Mouse (Mus musculus) hindlimb bud, embryonic 11.5 days (tissue): Measurements from ENCODE around the gene Sf3a2.
"Not testable (repeated sequence)": the region's sequence is repeated elsewhere in the genome, so short reads cannot be mapped to it uniquely, and the experiment has no call there.

ENCODE experiments used
- DNase-seq: peaks from one replicate; pipeline ENCODE4 v3.0.0-alpha.2; 2012; ENCODE audit warnings: low read depth, low spot score; ENCODE audit errors: extremely low spot score

Gene Sf3a2

DNA sequence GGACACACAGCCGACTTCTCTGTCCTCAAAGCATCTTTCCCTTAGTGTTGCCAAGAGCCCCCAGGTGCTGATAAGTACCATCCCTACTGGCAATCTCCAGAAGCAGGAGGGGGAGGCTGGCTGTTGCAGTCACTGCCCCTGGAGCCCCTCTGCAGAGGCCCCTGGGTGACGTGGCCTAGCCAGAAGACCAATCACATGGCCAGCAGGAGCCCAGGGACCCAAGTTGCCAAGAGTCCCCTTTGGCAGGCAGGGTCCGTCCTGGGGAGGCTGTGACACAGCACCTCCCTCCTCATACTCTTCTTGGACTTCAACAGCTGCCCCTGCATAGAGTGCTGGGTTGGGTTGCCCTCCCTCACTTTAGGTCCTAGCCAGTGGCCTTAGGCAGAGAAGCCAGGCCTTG lies 5.0 kb downstream of the Sf3a2 start:
- no peak for DNase-seq

DNA sequence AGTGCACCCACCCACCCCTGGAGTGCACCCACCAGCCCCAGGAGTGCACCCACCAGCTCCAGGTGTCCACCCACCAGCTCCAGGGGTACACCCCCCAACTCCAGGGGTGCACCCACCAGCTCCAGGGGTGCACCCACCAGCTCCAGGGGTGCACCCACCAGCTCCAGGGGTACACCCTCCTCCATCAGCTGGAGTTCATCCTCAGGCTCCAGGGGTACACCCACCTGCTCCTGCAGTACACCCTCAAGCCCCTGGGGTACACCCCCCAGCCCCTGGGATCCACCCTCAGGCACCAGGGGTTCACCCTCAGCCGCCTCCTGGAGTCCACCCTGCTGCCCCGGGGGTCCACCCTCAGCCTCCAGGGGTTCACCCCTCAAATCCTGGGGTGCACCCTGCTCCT lies 6.3 kb downstream of the Sf3a2 start:
- no peak for DNase-seq

DNA sequence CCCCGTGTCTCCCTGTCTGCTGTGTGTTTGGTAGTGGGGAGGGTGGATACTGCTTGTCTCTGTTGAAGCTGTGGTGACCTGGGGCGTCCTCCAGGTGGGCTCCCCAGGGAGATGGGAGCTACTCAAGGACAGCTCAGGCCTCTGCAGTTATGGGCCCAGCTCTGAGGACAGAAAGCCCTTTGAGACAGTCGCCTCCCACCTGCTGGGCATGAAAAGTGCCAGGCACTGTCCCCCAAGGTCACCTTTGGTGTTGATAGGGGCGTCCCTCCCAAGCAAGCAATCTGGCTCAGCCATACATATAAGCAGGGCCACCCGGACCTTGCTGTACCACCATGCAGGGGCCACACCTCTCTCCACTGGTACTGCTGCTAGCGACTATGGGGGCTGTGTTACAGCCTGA lies 6.9 kb downstream of the Sf3a2 start, which contains the start of gene Amh:
TSS of gene Amh (plus strand) at position 328 of the 400 bp plus-strand sequence.
- no peak for DNase-seq

DNA sequence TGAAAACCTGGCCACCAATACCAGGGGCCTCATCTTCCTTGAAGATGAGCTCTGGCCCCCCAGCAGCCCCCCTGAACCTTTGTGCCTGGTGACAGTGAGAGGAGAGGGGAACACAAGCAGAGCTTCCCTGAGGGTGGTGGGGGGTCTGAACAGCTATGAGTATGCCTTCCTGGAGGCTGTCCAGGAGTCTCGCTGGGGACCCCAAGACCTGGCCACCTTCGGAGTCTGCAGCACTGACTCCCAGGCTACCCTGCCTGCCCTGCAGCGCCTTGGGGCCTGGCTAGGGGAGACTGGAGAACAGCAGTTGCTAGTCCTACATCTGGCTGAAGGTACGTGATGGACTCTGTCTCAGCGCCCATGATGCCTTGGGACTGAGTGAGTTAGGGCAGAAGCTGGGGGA lies 7.3 kb downstream of the Sf3a2 start:
- no peak for DNase-seq

DNA sequence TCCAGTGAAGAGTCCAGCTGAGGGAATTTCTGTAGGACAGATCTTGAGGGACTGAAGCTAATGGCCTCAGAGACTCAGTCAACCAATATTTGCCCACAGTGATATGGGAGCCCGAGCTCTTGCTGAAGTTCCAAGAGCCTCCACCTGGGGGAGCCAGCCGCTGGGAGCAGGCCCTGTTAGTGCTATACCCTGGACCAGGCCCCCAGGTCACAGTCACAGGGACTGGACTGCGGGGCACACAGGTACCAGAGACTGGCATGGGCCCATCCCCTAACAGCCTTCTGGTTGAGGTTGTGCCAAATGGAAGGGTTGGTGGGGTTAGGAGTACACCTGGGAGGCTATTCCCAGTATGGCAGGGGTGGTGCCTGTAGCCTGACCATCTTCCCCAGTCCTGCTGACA lies 7.9 kb downstream of the Sf3a2 start:
- DNase-seq, result no peak

DNA sequence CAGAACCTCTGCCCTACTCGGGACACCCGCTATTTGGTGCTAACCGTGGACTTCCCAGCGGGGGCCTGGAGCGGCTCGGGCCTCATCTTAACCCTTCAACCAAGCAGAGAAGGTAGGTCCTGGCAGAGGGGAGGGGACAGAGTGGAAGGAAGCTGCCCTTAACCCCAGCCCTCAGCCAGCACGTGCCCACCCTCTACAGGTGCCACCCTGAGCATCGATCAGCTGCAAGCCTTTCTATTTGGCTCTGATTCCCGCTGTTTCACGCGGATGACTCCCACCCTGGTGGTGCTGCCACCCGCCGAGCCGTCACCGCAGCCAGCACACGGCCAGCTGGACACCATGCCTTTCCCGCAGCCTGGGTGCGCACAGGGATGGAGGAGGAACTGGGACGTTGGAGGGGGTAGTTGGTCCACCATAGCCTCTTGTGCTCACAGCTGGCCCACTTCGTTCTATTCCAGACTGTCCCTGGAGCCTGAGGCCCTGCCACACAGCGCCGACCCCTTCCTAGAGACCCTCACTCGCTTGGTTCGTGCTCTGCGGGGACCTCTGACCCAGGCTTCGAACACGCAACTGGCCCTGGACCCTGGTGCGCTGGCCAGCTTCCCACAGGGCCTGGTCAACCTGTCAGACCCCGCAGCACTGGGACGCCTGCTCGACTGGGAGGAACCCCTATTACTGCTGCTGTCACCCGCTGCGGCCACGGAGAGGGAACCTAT lies 8.5 kb downstream of the Sf3a2 start:
- no peak for DNase-seq

DNA sequence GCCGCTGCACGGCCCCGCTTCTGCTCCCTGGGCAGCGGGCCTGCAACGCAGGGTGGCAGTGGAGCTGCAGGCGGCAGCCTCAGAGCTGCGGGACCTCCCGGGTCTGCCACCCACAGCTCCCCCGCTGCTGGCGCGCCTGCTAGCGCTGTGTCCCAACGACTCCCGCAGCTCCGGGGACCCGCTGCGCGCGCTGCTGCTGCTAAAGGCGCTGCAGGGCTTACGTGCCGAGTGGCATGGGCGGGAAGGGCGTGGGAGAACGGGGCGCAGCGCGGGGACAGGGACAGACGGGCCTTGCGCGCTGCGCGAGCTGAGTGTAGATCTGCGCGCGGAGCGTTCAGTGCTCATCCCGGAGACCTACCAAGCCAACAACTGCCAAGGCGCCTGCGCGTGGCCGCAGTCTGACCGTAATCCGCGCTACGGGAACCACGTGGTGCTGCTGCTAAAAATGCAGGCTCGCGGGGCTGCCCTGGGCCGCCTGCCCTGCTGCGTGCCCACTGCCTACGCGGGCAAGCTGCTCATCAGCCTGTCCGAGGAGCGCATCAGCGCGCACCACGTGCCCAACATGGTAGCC lies 9.1 kb downstream of the Sf3a2 start:
- DNase-seq, result no peak

DNA sequence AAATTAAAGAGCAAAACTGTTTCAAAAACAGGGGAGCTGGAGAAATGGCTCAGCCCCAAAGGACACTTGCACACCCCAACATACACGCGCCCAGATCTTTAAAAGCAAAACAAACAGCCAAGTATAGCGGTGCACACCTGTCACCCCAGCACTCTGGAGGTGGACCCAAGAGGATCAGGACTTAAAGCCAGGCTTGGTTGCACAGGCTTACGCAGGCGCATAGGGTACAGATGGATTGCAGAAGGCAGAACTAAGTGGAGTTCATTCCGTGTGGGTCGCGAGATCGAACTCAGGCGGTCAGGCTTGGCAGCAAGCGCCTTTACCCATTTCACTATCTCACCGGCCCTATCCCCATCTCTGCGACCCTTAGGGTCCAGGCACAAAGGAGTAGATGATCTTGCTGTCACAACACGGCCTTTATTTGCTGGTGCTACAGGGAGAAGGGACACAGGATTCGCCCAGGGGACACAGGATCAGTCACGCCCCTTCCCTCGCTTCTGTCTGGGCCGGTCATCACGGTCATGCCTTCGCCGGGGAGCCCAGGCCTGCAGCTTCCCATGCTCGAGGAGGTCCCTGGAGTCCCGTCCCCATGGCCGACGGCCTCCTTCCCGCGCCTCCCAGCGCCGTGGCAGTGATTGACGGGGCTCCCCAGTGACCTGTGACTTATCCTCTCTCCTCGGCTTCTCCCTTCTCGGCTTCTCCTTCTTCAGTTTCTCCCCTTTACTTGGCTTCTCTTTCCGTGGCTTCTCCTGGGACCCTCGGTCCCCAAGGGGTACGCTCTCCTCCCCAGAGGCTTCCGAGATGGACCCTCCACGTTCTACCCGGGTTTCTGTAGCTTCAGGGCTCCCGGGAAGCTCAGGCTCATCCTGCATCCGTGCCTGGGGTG lies 10.3 kb downstream of the Sf3a2 start:
- no peak for DNase-seq

DNA sequence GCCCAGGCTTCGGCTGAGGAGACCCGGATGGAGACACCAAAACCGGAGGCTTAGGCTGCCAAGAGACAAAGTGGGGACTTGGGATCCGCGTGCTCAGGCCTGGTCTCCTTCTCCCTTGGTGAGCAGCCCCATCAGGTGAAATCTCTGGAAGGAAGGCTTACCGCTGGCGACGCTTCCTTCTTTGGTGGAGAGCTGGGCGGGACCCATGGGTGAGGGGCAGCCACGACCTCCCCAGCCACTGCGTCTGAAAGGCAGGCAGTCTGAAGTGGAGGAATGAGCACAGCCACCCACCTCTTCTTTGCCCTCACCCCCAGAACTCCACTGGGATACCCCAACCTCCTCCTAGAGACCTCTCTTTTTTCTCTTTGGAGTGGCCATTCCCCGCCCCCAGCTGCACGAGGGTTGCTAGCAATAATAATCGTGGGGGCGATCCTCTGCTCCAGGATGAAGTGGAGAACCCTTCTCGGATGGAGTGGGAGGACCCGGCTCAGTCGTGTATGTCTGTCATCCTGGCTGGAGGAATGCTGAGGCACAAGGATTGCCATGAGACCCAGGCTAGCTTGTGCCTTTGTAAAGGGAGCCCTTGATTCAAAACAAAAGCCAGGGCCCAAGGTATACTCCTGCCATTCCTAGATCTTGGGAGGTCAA lies 11.1 kb downstream of the Sf3a2 start:
- DNase-seq, result no peak

DNA sequence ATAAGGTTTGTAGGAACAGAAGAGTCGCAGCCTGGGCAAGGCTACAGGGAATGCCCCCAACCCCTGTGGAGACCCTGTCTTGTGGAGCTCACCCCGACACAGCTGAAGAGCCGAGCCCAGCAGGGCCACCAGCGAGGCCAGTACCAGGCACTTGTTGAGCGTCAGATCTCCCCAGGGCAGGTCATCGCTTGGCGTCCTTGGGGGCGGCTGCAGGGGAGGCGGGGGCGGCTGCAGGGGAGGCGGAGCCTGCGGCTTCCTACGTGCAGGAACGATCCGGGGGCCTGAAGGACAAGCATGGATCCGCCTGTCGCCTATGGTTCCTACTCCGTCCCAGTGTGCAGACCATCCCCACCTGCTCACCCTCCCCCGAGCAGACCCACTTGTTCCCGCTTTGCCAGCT lies 12.1 kb downstream of the Sf3a2 start:
- no peak for DNase-seq

DNA sequence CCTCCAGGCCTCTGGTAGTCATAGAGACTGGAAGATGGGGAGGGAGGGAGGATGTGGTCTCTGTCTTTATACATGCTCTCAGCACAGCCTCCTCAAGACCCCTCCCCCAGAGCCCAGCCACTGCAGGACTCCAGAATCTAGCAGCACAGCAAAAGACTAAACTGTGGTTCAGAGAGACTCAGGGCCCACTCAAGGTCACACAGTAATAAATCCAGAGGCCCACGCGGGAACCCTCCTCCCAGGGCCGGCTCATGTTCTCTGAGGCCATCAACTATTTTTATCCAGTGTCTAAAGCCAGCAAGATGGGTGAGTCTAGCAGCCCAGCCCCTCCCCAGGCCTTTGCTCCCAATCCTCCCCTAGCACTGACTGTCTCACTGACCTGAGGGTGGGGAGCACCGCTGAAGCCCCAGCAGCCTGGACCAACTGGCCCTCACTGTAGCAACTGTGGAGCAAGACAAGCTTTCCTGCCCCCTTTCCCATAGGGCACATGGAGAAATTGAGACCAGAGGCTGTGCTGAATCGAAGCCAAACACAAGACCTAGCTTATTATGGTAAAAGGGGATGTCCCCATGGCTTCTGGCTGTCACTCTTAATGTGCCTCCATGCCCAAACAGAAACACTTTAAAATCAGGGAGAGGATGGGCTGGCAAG lies 14.5 kb downstream of the Sf3a2 start:
- DNase-seq, result no peak

DNA sequence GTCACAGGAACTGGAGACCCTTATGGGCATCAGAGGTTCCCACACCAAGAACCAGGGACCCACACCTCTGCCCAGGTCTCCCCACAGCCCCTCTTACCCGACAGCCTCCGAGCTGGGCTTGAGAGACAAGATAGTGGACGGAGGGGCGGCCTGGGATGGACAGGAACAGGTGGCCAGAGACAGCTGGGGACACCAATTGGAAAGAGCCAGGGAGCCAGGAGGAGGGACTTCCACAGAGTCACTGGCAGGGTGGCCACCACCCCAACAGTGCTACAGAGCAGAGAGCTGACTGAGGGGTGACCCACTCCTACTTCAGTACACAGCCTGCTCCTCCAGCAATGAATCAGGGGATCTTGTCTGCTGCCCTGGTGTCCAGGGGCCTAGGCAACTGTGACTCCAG lies 15.4 kb downstream of the Sf3a2 start, which contains the start of gene Jsrp1:
TSS of gene Jsrp1 (minus strand) at position 133 of the 400 bp plus-strand sequence.
- no peak for DNase-seq

DNA sequence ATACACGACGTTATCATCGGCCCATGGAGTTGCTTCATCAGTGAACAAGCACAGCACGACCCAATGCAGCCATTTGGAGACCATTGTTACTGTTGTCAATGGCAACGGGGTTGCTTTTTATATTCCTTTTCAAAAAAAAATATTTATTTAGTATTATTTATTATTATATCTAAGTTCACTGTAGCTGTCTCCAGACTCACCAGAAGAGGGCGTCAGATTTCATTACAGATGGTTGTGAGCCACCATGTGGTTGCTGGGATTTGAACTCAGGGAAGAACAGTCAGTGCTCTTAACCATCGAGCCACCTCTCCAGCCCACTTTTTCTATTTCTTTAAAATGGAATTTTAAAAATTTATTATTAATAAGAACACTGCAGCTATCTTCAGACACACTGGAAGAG lies 16.8 kb downstream of the Sf3a2 start:
- no peak for DNase-seq

DNA sequence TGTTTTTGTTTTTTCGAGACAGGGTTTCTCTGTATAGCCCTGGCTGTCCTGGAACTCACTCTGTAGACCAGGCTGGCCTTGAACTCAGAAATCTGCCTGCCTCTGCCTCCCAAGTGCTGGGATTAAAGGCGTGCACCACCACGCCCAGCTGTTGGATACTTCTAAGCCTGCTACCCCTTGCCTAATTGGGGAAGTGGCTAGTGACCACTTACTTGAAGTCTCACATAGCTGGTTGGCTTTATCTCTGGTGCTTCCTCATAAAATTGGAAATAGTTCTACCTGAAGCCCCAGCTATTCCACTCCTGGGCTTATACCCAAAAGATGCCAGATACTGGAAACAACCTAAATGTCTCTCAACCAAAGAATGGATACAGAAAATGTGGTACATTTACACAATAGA lies 18.3 kb downstream of the Sf3a2 start:
- DNase-seq, result not testable (repeated sequence)

DNA sequence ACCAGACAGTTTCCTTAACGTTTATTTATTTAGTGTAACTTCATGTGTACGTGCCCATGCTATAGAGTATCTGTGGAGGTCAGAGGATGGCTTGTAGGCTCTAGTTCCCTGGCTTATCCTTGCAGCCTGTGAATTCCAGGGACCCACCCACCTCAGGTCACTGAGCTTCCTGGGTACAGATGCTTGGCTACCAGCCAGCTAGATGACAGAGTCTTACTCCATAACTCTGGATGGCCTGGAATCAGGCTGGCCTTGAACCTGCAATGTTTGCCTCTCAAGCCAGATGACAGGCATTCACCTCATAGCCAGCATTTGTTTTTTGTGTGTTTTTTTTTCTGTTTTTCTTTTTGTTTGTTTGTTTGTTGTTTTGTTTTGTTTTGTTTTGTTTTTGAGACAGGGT lies 19.2 kb downstream of the Sf3a2 start:
- no peak for DNase-seq

DNA sequence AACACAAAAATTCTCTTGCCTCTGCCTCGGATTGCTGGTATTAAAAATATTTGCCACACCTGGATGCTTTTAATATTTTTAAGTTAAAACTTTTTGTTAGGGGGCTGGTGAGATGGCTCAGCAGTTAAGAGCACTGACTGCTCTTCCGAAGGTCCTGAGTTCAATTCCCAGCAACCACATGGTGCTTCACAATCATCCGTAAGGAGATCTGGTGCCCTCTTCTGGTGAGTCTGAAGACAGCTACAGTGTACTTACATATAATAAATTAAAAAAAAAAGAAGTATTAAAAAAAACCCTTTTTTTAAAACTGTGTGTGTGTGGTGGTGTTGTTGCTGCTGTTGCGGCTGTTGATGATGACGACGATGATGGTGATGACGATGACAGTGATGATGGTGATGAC lies 20.0 kb downstream of the Sf3a2 start:
- DNase-seq, result not testable (repeated sequence)

DNA sequence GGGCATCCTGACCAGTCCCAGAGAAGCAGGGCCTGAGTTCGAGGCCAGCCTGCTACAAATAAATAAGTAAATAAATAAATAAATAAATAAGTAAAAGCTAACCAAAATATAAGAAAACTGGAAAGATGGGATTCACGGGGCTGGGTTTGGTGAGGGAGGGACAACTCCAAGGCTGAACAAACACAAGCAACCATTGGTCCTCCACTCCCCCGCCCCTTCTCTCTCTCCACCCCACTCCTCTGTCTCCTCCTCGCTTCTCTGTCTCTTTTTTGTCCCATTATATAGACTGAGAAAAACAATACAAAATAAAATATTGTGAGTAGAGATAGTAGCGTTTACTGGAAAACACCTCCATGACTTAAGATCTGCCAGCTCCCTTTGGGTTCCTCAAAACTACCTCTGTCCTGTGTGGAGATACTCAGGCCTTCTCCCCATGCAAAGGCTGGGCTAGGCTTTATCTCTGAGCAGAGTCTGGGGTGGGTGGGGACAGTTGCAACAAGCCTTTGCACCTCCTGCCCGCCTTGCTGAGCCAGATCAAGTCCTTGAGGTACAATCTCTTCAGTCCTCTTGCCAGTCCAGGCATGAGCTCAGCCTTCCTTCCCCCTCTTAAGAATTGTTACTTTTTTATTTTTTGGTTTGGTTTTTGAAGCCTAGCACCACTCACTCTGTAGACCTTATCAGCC lies 20.7 kb downstream of the Sf3a2 start:
- DNase-seq, result no peak

DNA sequence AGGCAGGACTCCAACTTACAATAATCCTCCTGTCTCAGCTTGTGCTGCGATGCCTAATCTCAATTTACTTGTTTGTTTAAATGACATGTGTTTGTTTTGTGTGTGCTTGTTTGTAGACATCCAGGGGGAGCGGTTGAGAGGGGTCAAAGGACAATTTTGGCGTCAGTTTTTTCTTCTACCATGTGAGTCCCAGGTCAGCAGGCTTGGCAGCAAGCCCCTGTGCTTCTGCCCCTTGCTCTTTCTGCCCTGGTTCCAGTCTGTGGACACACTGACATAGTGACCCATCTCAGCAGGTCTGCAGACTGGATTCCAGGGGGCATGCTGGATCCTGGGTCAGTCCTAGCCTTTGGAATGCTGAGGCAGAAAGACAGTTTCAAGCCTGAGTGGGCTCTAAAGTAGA lies 21.4 kb downstream of the Sf3a2 start:
- DNase-seq, result no peak

DNA sequence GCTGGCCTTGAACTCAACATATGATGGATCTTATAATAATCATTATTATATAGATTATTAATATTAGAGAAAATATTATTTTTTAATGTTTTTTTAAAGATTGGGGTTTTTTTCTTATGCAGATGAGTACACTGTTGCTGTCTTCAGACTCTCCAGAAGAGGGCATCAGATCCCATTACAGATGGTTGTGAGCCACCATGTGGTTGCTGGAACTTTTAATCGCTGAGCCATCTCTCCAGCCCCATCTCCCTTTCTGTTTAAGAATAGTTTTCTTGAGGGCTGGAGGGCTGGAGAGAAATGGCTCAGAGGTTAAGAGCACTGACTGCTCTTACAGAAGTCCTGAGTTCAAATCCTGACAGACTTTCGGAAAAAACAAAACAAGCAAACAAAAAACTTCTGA lies 24.0 kb downstream of the Sf3a2 start:
- DNase-seq, result no peak

DNA sequence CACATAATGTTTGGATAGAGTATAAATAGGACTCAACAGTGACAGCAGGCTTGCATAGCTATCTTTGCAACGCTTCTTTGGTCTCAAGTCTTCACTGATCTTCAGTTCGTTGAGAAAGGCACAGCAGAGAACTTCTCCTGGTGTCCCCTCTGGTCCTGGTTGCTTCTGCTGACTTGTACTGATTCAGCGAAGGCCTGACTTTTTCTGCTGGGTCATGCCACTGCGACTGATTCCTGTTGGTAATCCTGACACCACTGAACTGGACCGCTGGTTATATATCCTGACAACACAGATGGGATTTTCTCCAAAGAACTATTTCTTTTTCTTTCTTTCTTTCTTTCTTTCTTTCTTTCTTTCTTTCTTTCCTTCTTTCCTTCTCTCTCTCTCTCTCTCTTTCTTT lies 24.5 kb downstream of the Sf3a2 start:
- no peak for DNase-seq
